Mouse (Mus musculus): ENCODE data around the gene Atrnl1. TPM values are rescaled to one million over a fixed set of nuclear protein-coding genes. Genes with fewer than 3 reads are reported as not detected.
A peak's percentile ranks its signal among the peaks of the same experiment; 100 is the strongest.
"Not testable (repeated sequence)": the region's sequence is repeated elsewhere in the genome, so short reads cannot be mapped to it uniquely, and the experiment has no call there.

The Atrnl1 gene
- polyA plus RNA-seq, 1 experiment from 2014 or later, result 27.9 TPM

DNA sequence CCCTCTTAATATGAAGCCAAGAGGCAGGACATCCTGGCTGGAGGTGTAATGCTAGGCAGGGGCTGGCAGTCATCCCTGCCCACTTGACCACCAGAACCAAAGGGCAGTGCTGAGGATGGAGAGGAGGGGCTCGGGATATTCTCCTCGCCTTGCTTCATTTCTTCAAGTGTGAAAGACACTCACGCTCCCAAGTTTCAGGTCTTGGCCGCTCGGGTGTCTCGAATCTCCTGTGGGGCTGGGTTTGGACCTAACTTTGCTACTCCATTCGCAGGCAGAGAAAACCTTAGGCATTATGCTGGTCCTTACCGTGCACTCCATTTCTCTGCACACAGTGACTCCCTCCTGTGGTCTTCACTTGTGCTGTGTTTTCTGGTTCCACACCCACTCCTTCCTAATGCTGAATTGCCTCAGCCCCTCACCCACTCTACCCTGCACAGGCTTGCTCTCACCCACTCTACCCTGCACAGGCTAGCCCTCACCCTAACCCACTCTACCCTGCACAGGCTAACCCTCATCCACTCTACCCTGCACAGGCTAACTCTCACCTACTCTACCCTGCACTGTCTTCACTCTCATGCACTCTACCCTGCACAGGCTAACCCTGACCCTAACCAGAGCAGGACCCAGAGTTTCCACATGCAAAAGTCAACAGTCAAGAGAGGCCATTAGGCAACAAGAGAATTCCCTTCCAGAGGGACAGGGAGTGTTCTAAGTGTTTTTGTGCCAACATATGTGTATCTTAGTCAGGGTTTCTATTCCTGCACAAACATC, 410.9 kb downstream of the Atrnl1 start:
- no peaks in the 10 kb centered on the region for H3K27me3 ChIP-seq
- ChIA-PET POLR2A (no interaction called here), CTCF (no interaction called here)
- DNase-seq (ENCODE audit: low read depth, low spot score) (no peak), ATAC-seq (no peak)
- no peak for TF ChIP-seq CTCF (IDR thresholded peaks at IDR 0.05)
- in situ Hi-C loops (cut with MboI; ENCODE audit: low pct_unique_long_range_greater_than_20kb), result no loop called here

DNA sequence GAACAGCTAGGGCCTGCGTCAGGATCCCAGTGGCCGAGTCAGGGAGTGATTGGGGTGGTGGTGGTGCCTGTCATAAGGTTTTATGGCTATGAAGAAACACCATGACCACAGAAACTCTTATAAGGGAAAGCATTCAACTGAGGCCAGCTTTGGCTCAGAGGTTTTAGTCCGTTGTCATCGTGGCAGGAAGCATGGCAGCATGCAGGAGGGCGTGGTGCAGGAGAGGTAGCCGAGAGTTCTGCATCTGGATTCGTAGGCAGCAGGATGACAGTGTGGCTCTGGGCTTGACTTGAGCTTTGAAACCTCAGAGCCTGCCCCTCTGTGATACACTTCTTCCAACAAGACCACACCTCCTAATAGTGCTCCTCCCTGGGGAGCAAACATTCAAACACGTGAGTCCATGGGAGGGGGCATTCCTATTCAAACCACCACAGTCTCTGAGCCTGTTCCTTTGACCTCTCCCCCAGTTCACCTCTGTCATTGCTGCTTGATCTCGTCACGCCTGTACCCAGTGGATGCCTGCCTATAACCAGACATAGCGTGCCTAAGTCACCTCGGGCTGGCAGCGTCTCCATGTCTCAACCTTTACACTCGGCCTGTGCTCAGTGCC, 412.5 kb downstream of the Atrnl1 start:
- in situ Hi-C loops (cut with MboI; ENCODE audit: low pct_unique_long_range_greater_than_20kb), result no loop called here
- DNase-seq (ENCODE audit: low read depth, low spot score), result no peak
- ChIA-PET CTCF (interaction anchor here (1.4 kb wide), 1 partner anchor 25 kb away, joined by 3 read pairs; no protein-coding TSS in a partner anchor), POLR2A (no interaction called here)
- TF ChIP-seq CTCF (IDR thresholded peaks at IDR 0.05), result no peak
- ATAC-seq, result no peak
- H3K27me3 ChIP-seq, result no peaks in the 10 kb centered on the region

- in situ Hi-C loops (cut with MboI; ENCODE audit: low pct_unique_long_range_greater_than_20kb), result no loop called here
These were observed 414.2 kb downstream of the Atrnl1 start for GRCm38 (mm10) chr19:58025053-58025452.

DNA sequence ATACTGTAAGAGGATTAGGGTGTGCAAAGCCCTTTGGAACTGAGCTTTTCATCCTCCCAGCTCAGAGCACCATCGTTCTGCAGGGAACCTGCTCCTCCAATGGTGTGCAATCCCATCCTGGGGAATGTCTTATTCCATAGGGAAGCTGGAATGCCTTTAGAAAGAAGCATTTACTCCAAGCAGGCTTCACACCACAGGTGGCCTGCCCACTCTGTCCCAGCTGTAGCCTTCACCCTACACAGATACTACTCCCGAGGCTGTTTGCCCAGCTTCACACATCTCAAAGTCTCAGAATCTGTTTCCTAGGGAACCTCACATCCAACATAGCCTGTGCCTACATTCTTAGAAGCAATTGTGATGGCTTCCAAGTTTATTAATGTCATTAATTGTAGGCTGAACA, 418.8 kb downstream of the Atrnl1 start:
- POLR2A ChIA-PET, result no interaction called here
- no peak for ATAC-seq
- DNase-seq (ENCODE audit: low read depth, low spot score), result no peak
- CTCF ChIA-PET, result interaction anchor here (1.0 to 1.5 kb wide), 2 partner anchors 10 to 43 kb away, joined by 3 read pairs; no protein-coding TSS in a partner anchor
- in situ Hi-C loops (cut with MboI; ENCODE audit: low pct_unique_long_range_greater_than_20kb), result no loop called here
- TF ChIP-seq CTCF (IDR thresholded peaks at IDR 0.05), result no peak
- no peaks in the 10 kb centered on the region for H3K27me3 ChIP-seq

More at GRCm38 (mm10) chr19:58025053-58025452, 414.2 kb downstream of the Atrnl1 start:
- ChIA-PET CTCF (no interaction called here), POLR2A (no interaction called here)
- TF ChIP-seq CTCF (IDR thresholded peaks at IDR 0.05), result no peak
- ATAC-seq, result no peak
- H3K27me3 ChIP-seq, result no peaks in the 10 kb centered on the region
- no peak for DNase-seq (ENCODE audit: low read depth, low spot score)

- no peak for ATAC-seq
- no peak for DNase-seq (ENCODE audit: low read depth, low spot score)
- POLR2A ChIA-PET, result no interaction called here
These were observed 422.4 kb downstream of the Atrnl1 start for GRCm38 (mm10) chr19:58033241-58033640.

GRCm38 (mm10) chr19:58036166-58036565, 425.3 kb downstream of the Atrnl1 start:
- ATAC-seq, result no peak
- CTCF ChIA-PET, result interaction anchor here (1.6 kb wide), 1 partner anchor 13 kb away, joined by 3 read pairs; no protein-coding TSS in a partner anchor
- POLR2A ChIA-PET, result no interaction called here
- in situ Hi-C loops (cut with MboI; ENCODE audit: low pct_unique_long_range_greater_than_20kb), result no loop called here
- DNase-seq (ENCODE audit: low read depth, low spot score), result no peak
- no peaks in the 10 kb centered on the region for H3K27me3 ChIP-seq
- TF ChIP-seq CTCF (IDR thresholded peaks at IDR 0.05), result no peak

More at GRCm38 (mm10) chr19:58033241-58033640, 422.4 kb downstream of the Atrnl1 start:
- in situ Hi-C loops (cut with MboI; ENCODE audit: low pct_unique_long_range_greater_than_20kb), result no loop called here
- H3K27me3 ChIP-seq, result no peaks in the 10 kb centered on the region
- CTCF ChIA-PET, result no interaction called here
- TF ChIP-seq CTCF (IDR thresholded peaks at IDR 0.05), result no peak

GRCm38 (mm10) chr19:58043120-58043519, 432.3 kb downstream of the Atrnl1 start:
- ChIA-PET CTCF (no interaction called here), POLR2A (no interaction called here)
- ATAC-seq (no peak), DNase-seq (ENCODE audit: low read depth, low spot score) (no peak)
- in situ Hi-C loops (cut with MboI; ENCODE audit: low pct_unique_long_range_greater_than_20kb), result no loop called here
- no peaks in the 10 kb centered on the region for H3K27me3 ChIP-seq
- no peak for TF ChIP-seq CTCF (IDR thresholded peaks at IDR 0.05)

- in situ Hi-C loops (cut with MboI; ENCODE audit: low pct_unique_long_range_greater_than_20kb), result no loop called here
- DNase-seq (ENCODE audit: low read depth, low spot score), result peak; percentile 10
- no peak for TF ChIP-seq CTCF (IDR thresholded peaks at IDR 0.05)
- H3K27me3 ChIP-seq, result no peaks in the 10 kb centered on the region
- ChIA-PET CTCF (no interaction called here), POLR2A (no interaction called here)
- no peak for ATAC-seq
These were observed 432.7 kb downstream of the Atrnl1 start for GRCm38 (mm10) chr19:58043550-58043949.

- ChIA-PET CTCF (no interaction called here), POLR2A (no interaction called here)
- ATAC-seq, result no peak
- no peak for DNase-seq (ENCODE audit: low read depth, low spot score)
- in situ Hi-C loops (cut with MboI; ENCODE audit: low pct_unique_long_range_greater_than_20kb), result no loop called here
- TF ChIP-seq CTCF (IDR thresholded peaks at IDR 0.05), result no peak
- H3K27me3 ChIP-seq, result no peaks in the 10 kb centered on the region
These were observed 434.0 kb downstream of the Atrnl1 start for GRCm38 (mm10) chr19:58044816-58045215.

GRCm38 (mm10) chr19:58046656-58047055, 435.8 kb downstream of the Atrnl1 start:
- ChIA-PET POLR2A (no interaction called here), CTCF (interaction anchor here (1.3 to 1.6 kb wide), 2 partner anchors 12 to 15 kb away, joined by 3 to 9 read pairs; no protein-coding TSS in a partner anchor)
- no peaks in the 10 kb centered on the region for H3K27me3 ChIP-seq
- in situ Hi-C loops (cut with MboI; ENCODE audit: low pct_unique_long_range_greater_than_20kb), result no loop called here
- TF ChIP-seq CTCF (IDR thresholded peaks at IDR 0.05), result no peak
- DNase-seq (ENCODE audit: low read depth, low spot score), result no peak
- no peak for ATAC-seq

- ATAC-seq; DNase-seq (ENCODE audit: low read depth, low spot score); CTCF ChIA-PET; in situ Hi-C loops (cut with MboI; ENCODE audit: low pct_unique_long_range_greater_than_20kb); H3K27me3 ChIP-seq; POLR2A ChIA-PET: not testable (repeated sequence)
These were observed 439.6 kb downstream of the Atrnl1 start for GRCm38 (mm10) chr19:58050410-58050809.

All from Patski (cell line).